Mouse (Mus musculus): ENCODE results near the gene Trmt1. TPM values are rescaled to one million over a fixed set of nuclear protein-coding genes. Genes with fewer than 3 reads are reported as not detected.
"Not testable (repeated sequence)": the region's sequence is repeated elsewhere in the genome, so short reads cannot be mapped to it uniquely, and the experiment has no call there.

Gene Trmt1
- polyA plus RNA-seq, 1 experiment from 2014 or later, result 72.3 TPM

DNA sequence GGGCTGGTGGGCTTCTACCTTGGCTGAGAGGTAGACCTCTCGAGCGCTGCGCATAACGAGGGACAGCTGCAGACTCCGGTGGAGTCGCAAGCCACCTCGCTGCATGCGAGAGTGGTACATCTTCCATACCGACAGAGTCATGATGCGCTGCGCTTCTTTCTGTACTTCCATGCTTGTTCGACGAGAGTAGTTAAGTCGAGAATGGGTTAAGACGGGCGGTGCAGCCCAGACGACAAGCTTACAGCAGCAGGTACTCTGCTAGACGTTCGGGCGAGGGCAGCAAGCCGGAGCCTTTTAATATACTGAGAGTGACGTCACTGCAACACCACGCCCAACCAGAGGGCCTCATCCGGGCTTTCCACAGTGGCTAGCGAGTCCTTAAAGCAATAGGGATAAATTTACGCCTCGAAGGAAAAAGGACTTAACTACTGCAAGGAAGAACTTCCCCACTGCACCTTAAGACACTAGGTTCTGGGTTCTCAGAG lies 23.5 kb upstream of the Trmt1 start, which contains the start of gene Ier2:
Gene Ier2, minus strand, starts transcription at position 272 of the 485 bp plus-strand sequence.
- Histone ChIP-seq H3K4me1 (replicated peaks; ENCODE audit: control insufficient read depth, insufficient read depth, low read length) (peaks cover 6% of the 10 kb centered on the region), H3K4me3 (ENCODE audit: low read depth, low read length) (peak within 1 kb of the TSS; percentile 88), H3K36me3 (ENCODE audit: control insufficient read depth, insufficient read depth, low read length) (no peaks in the 10 kb centered on the region), H3K4me2 (ENCODE audit: low read depth, low read length, severe bottlenecking) (peak within 1 kb of the TSS; percentile 98), H3K9ac (ENCODE audit: low read length) (peak within 1 kb of the TSS; percentile 89), H3K27me3 (ENCODE audit: control insufficient read depth, insufficient read depth, low read length) (no peaks in the 10 kb centered on the region), H3K9me3 (ENCODE audit: control insufficient read depth, low read length) (no peaks in the 10 kb centered on the region), H3K27ac (ENCODE audit: low read depth, low read length) (peak within 1 kb of the TSS; percentile 87)
- DNase-seq (ENCODE audit: low spot score) (peak; percentile 96), ATAC-seq (replicated peaks; ENCODE audit: low FRiP score) (peak; percentile 76)
- under 1% methylated on average over 27 of the region's 27 CpGs for WGBS

DNA sequence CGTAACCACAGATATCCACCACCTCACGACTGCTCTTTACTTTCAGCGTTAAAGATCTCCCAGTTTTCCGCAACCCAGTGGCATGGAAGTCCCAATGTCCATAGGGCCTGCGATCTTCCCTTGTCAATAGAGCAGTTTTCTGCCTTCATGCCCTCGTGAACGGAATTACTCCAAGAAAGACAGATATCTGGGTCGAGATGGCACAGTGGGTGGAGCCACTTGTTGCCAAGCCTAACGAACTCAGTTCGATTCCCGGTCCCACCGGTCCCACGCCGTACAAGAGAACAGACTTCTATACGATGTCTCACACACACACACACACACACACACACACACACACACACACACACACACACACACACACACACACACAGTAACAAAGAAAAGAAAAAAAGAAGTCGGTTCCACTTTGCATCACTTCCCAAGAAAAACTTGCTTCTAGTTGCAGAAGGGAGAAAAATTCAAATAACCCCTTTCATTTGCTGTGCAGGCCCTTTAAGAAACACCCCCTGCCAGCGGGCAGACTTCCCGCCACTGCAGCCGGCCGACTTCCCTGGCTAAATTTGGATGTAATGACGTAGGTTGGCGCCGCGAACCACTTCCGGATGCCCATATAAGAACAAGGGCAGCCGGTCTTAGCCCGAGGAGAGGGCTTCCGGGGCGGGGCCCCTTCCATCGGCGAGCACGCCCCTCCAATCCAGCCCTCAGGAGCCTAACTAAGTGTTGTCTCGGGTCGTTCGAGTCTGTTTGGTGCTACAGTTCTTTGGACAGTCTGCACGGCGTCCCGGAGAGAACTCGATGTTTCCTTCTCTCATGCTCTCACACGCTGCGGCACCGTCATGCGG lies 22.4 kb upstream of the Trmt1 start:
- peak overlapping the region; percentile 89 for H3K9ac ChIP-seq (ENCODE audit: low read length)
- peak overlapping the region; percentile 87 for H3K27ac ChIP-seq (ENCODE audit: low read depth, low read length)
- H3K4me2 ChIP-seq (ENCODE audit: low read depth, low read length, severe bottlenecking), result peak overlapping the region; percentile 98
- 3% methylated on average over 43 of the region's 43 CpGs for WGBS
- H3K27me3 ChIP-seq (ENCODE audit: control insufficient read depth, insufficient read depth, low read length), result no peaks in the 10 kb centered on the region
- ATAC-seq (replicated peaks; ENCODE audit: low FRiP score), result peak; percentile 83
- no peaks in the 10 kb centered on the region; the same call in 1 of the 2 replicates for H3K36me3 ChIP-seq (ENCODE audit: control insufficient read depth, insufficient read depth, low read length)
- H3K4me3 ChIP-seq (ENCODE audit: low read depth, low read length), result peak overlapping the region; percentile 88
- peaks cover 6% of the 10 kb centered on the region for H3K4me1 ChIP-seq (replicated peaks; ENCODE audit: control insufficient read depth, insufficient read depth, low read length)
- peak; percentile 97 for DNase-seq (ENCODE audit: low spot score)
- no peaks in the 10 kb centered on the region for H3K9me3 ChIP-seq (ENCODE audit: control insufficient read depth, low read length)

GRCm38 (mm10) chr8:84664566-84665384 lies 21.3 kb upstream of the Trmt1 start:
- WGBS, result 1% methylated on average over 29 of the region's 29 CpGs
- H3K27ac ChIP-seq (ENCODE audit: low read depth, low read length), result peak overlapping the region; percentile 87
- ATAC-seq (replicated peaks; ENCODE audit: low FRiP score), result peak; percentile 51
- peaks cover 6% of the 10 kb centered on the region for H3K4me1 ChIP-seq (replicated peaks; ENCODE audit: control insufficient read depth, insufficient read depth, low read length)
- peak overlapping the region; percentile 87 for H3K9ac ChIP-seq (ENCODE audit: low read length)
- peak; percentile 85 for DNase-seq (ENCODE audit: low spot score)
- H3K4me2 ChIP-seq (ENCODE audit: low read depth, low read length, severe bottlenecking), result peak overlapping the region; percentile 98
- H3K36me3 ChIP-seq (ENCODE audit: control insufficient read depth, insufficient read depth, low read length), result no peaks in the 10 kb centered on the region; the same call in 1 of the 2 replicates
- H3K9me3 ChIP-seq (ENCODE audit: control insufficient read depth, low read length), result no peaks in the 10 kb centered on the region
- H3K4me3 ChIP-seq (ENCODE audit: low read depth, low read length), result peak overlapping the region; percentile 88
- H3K27me3 ChIP-seq (ENCODE audit: control insufficient read depth, insufficient read depth, low read length), result no peaks in the 10 kb centered on the region

GRCm38 (mm10) chr8:84665385-84665893 lies 20.7 kb upstream of the Trmt1 start:
- Histone ChIP-seq H3K36me3 (ENCODE audit: control insufficient read depth, insufficient read depth, low read length) (no peaks in the 10 kb centered on the region; the same call in 1 of the 2 replicates), H3K27ac (ENCODE audit: low read depth, low read length) (peak overlapping the region; percentile 87), H3K4me2 (ENCODE audit: low read depth, low read length, severe bottlenecking) (peak overlapping the region; percentile 98), H3K9me3 (ENCODE audit: control insufficient read depth, low read length) (no peaks in the 10 kb centered on the region), H3K4me3 (ENCODE audit: low read depth, low read length) (peak overlapping the region; percentile 88), H3K9ac (ENCODE audit: low read length) (peak overlapping the region; percentile 87), H3K4me1 (replicated peaks; ENCODE audit: control insufficient read depth, insufficient read depth, low read length) (peaks cover 6% of the 10 kb centered on the region), H3K27me3 (ENCODE audit: control insufficient read depth, insufficient read depth, low read length) (no peaks in the 10 kb centered on the region)
- 4% methylated on average over 14 of the region's 14 CpGs for WGBS
- ATAC-seq (replicated peaks; ENCODE audit: low FRiP score) (0 out of 2 replicates have a peak, but pooled peaks have one; percentile 0), DNase-seq (ENCODE audit: low spot score) (no peak)

DNA sequence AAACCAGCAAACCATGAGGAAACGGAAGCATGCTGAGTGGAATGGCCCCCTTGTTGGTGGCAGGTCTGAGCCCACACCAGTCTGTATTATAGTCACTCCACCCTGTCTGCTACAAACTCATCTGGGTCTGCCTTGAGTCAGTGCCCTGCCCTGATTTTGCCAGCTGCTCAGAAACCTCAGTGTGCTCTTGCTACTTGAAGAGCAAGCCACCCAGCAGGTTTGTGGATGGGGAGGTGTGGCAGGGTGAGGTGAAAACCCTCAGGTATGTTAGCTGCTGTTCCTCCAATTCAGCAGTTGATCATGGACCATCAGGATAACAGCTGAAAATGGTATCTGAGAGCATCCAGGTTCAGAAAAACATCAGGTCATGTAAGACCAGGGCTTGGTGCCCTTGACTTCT lies 18.0 kb upstream of the Trmt1 start:
- no peaks in the 10 kb centered on the region for H3K27me3 ChIP-seq (ENCODE audit: control insufficient read depth, insufficient read depth, low read length)
- no peaks in the 10 kb centered on the region; the same call in 1 of the 2 replicates for H3K4me1 ChIP-seq (replicated peaks; ENCODE audit: control insufficient read depth, insufficient read depth, low read length)
- DNase-seq (ENCODE audit: low spot score) (no peak), ATAC-seq (replicated peaks; ENCODE audit: low FRiP score) (no peak)
- H3K4me3 ChIP-seq (ENCODE audit: low read depth, low read length), result no peak overlapping the region
- H3K36me3 ChIP-seq (ENCODE audit: control insufficient read depth, insufficient read depth, low read length), result no peaks in the 10 kb centered on the region; the same call in 1 of the 2 replicates
- H3K4me2 ChIP-seq (ENCODE audit: low read depth, low read length, severe bottlenecking), result no peak overlapping the region
- H3K9ac ChIP-seq (ENCODE audit: low read length), result no peak overlapping the region
- WGBS, result 80% methylated on average over 1 of the region's 1 CpGs
- H3K27ac ChIP-seq (ENCODE audit: low read depth, low read length), result no peak overlapping the region
- no peaks in the 10 kb centered on the region for H3K9me3 ChIP-seq (ENCODE audit: control insufficient read depth, low read length)

DNA sequence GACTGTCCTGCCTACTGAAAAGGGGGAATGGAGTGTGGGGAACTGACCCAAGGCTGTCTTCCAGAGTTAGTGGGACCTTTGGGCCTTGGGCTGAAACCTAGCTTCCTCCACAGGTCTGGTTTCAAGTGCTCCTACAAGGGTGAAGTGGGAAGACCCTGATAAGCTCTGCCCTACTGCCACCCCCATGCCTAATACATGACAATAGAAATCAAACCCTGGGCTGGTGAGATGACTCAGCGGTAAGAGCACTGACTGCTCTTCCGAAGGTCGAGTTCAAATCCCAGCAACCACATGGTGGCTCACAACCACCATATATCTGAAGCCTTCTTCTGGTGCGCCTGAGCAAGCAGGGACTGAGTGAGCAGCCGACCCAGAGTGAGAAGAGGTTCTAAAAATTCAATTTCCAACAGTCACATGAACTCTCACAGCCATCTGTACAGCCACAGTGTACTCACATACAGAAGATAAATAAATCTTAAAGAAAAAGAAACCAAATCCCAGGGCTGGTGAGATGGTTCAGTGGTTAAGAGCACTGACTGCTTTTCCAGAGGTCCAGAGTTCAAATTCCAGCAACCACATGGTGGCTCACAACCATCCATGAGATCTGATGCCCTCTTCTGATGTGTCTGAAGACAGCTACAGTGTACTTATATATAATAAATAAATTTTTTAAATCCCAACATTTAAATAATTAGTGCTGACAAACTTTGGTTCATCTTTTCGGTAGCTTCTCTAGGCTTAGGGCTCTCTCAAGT lies 17.2 kb upstream of the Trmt1 start:
- Histone ChIP-seq H3K27ac (ENCODE audit: low read depth, low read length) (no peak overlapping the region), H3K9ac (ENCODE audit: low read length) (no peak overlapping the region), H3K36me3 (ENCODE audit: control insufficient read depth, insufficient read depth, low read length) (no peaks in the 10 kb centered on the region; the same call in 1 of the 2 replicates), H3K4me2 (ENCODE audit: low read depth, low read length, severe bottlenecking) (no peak overlapping the region), H3K4me1 (replicated peaks; ENCODE audit: control insufficient read depth, insufficient read depth, low read length) (no peaks in the 10 kb centered on the region; the same call in 1 of the 2 replicates), H3K4me3 (ENCODE audit: low read depth, low read length) (no peak overlapping the region), H3K27me3 (ENCODE audit: control insufficient read depth, insufficient read depth, low read length) (no peaks in the 10 kb centered on the region), H3K9me3 (ENCODE audit: control insufficient read depth, low read length) (no peaks in the 10 kb centered on the region)
- 85% methylated on average over 6 of the region's 6 CpGs for WGBS
- no peak for DNase-seq (ENCODE audit: low spot score)
- ATAC-seq (replicated peaks; ENCODE audit: low FRiP score), result no peak

- not testable (repeated sequence) for ATAC-seq (replicated peaks; ENCODE audit: low FRiP score)
- WGBS, result 92% methylated on average over 5 of the region's 5 CpGs
Measured at GRCm38 (mm10) chr8:84670295-84671006, 15.7 kb upstream of the Trmt1 start.

More at GRCm38 (mm10) chr8:84670295-84671006, 15.7 kb upstream of the Trmt1 start:
- H3K9ac ChIP-seq (ENCODE audit: low read length); H3K4me3 ChIP-seq (ENCODE audit: low read depth, low read length); H3K9me3 ChIP-seq (ENCODE audit: control insufficient read depth, low read length); DNase-seq (ENCODE audit: low spot score); H3K4me1 ChIP-seq (replicated peaks; ENCODE audit: control insufficient read depth, insufficient read depth, low read length); H3K36me3 ChIP-seq (ENCODE audit: control insufficient read depth, insufficient read depth, low read length); H3K4me2 ChIP-seq (ENCODE audit: low read depth, low read length, severe bottlenecking); H3K27me3 ChIP-seq (ENCODE audit: control insufficient read depth, insufficient read depth, low read length): not testable (repeated sequence)
- H3K27ac ChIP-seq (ENCODE audit: low read depth, low read length), result 0 out of 2 replicates have a peak overlapping the region, but pooled peaks have one; percentile 25
